Mouse (Mus musculus): Measurements from ENCODE around the gene Lyrm9. TPM values are rescaled to one million over a fixed set of nuclear protein-coding genes. Genes with fewer than 3 reads are reported as not detected.

Gene Lyrm9
- polyA plus RNA-seq (2015; fragmentation: Nextera tagmentation; extraction: Ambion mirVana) = 13.2 and 17.3 TPM in 2 replicates

- no peaks in the 10 kb centered on the region for H3K9me3 ChIP-seq
- ATAC-seq (ENCODE audit: insufficient number of reproducible peaks, low FRiP score, low TSS enrichment, low read depth) = peak; percentile 84
- under 1% methylated on average over 50 of the region's 51 CpGs for WGBS
- H3K27ac ChIP-seq = peak within 1 kb of the TSS; percentile 62
- H3K9ac ChIP-seq = peak within 1 kb of the TSS; percentile 51
- peaks cover 20% of the 10 kb centered on the region for H3K4me1 ChIP-seq
- no peaks in the 10 kb centered on the region for H3K36me3 ChIP-seq
- peak within 1 kb of the TSS; percentile 78 for H3K4me2 ChIP-seq
- H3K27me3 ChIP-seq = peaks cover 6% of the 10 kb centered on the region; the same call in 1 of the 2 replicates
- peak within 1 kb of the TSS; percentile 67 for H3K4me3 ChIP-seq
These were observed at the start of gene Lyrm9 for GRCm38 (mm10) chr11:78826442-78827013. TSS of gene Lyrm9 (plus strand) at chr11:78826584.

- no peak overlapping the region for H3K9ac ChIP-seq
- no peaks in the 10 kb centered on the region for H3K27me3 ChIP-seq
- H3K4me1 ChIP-seq = 0 out of 2 replicates have a peak, but pooled peaks cover 5% of the 10 kb centered on the region
- H3K9me3 ChIP-seq = no peaks in the 10 kb centered on the region
- no peak overlapping the region for H3K27ac ChIP-seq
- H3K4me2 ChIP-seq = no peak overlapping the region
- 63% methylated on average over 10 of the region's 10 CpGs for WGBS
- H3K36me3 ChIP-seq = no peaks in the 10 kb centered on the region
- ATAC-seq (ENCODE audit: insufficient number of reproducible peaks, low FRiP score, low TSS enrichment, low read depth) = no peak
- no peak overlapping the region for H3K4me3 ChIP-seq
These were observed 48.3 kb upstream of the Lyrm9 start for GRCm38 (mm10) chr11:78777851-78778680.

GRCm38 (mm10) chr11:78780002-78780401 is 46.4 kb upstream of the Lyrm9 start:
- Histone ChIP-seq H3K27ac (no peak overlapping the region), H3K36me3 (no peaks in the 10 kb centered on the region), H3K9ac (no peak overlapping the region), H3K4me3 (no peak overlapping the region), H3K9me3 (no peaks in the 10 kb centered on the region), H3K27me3 (no peaks in the 10 kb centered on the region), H3K4me2 (no peak overlapping the region), H3K4me1 (0 out of 2 replicates have a peak, but pooled peaks cover 5% of the 10 kb centered on the region)
- no peak for ATAC-seq (ENCODE audit: insufficient number of reproducible peaks, low FRiP score, low TSS enrichment, low read depth)
- 90% methylated on average over 3 of the region's 3 CpGs for WGBS

GRCm38 (mm10) chr11:78780571-78780970 is 45.8 kb upstream of the Lyrm9 start:
- Histone ChIP-seq H3K4me2 (no peak overlapping the region), H3K27me3 (no peaks in the 10 kb centered on the region), H3K9ac (no peak overlapping the region), H3K4me1 (0 out of 2 replicates have a peak, but pooled peaks cover 5% of the 10 kb centered on the region), H3K27ac (no peak overlapping the region), H3K4me3 (no peak overlapping the region), H3K36me3 (no peaks in the 10 kb centered on the region), H3K9me3 (no peaks in the 10 kb centered on the region)
- WGBS = 58% methylated on average over 3 of the region's 3 CpGs
- ATAC-seq (ENCODE audit: insufficient number of reproducible peaks, low FRiP score, low TSS enrichment, low read depth) = no peak

GRCm38 (mm10) chr11:78782326-78782725 is 44.1 kb upstream of the Lyrm9 start:
- H3K4me2 ChIP-seq = no peak overlapping the region
- H3K9ac ChIP-seq = no peak overlapping the region
- H3K9me3 ChIP-seq = no peaks in the 10 kb centered on the region
- H3K27ac ChIP-seq = no peak overlapping the region
- H3K4me3 ChIP-seq = no peak overlapping the region
- H3K4me1 ChIP-seq = 0 out of 2 replicates have a peak, but pooled peaks cover 3% of the 10 kb centered on the region
- WGBS = 72% methylated on average over 5 of the region's 5 CpGs
- no peaks in the 10 kb centered on the region for H3K36me3 ChIP-seq
- no peak for ATAC-seq (ENCODE audit: insufficient number of reproducible peaks, low FRiP score, low TSS enrichment, low read depth)
- H3K27me3 ChIP-seq = no peaks in the 10 kb centered on the region

- no peaks in the 10 kb centered on the region for H3K27me3 ChIP-seq
- no peak overlapping the region for H3K4me3 ChIP-seq
- H3K4me2 ChIP-seq = no peak overlapping the region
- ATAC-seq (ENCODE audit: insufficient number of reproducible peaks, low FRiP score, low TSS enrichment, low read depth) = no peak
- H3K9me3 ChIP-seq = no peaks in the 10 kb centered on the region
- no peaks in the 10 kb centered on the region for H3K4me1 ChIP-seq
- H3K36me3 ChIP-seq = no peaks in the 10 kb centered on the region
- WGBS = 65% methylated on average over 9 of the region's 9 CpGs
- no peak overlapping the region for H3K27ac ChIP-seq
- no peak overlapping the region for H3K9ac ChIP-seq
These were observed 43.5 kb upstream of the Lyrm9 start for GRCm38 (mm10) chr11:78782791-78783347.

GRCm38 (mm10) chr11:78786013-78786431 is 40.4 kb upstream of the Lyrm9 start:
- no peak overlapping the region for H3K4me2 ChIP-seq
- ATAC-seq (ENCODE audit: insufficient number of reproducible peaks, low FRiP score, low TSS enrichment, low read depth) = no peak
- 48% methylated on average over 7 of the region's 7 CpGs for WGBS
- H3K36me3 ChIP-seq = no peaks in the 10 kb centered on the region
- no peak overlapping the region for H3K27ac ChIP-seq
- no peak overlapping the region for H3K4me3 ChIP-seq
- H3K27me3 ChIP-seq = no peaks in the 10 kb centered on the region
- H3K9me3 ChIP-seq = no peaks in the 10 kb centered on the region
- H3K4me1 ChIP-seq = no peaks in the 10 kb centered on the region
- H3K9ac ChIP-seq = no peak overlapping the region

GRCm38 (mm10) chr11:78789370-78790060 is 36.9 kb upstream of the Lyrm9 start:
- Histone ChIP-seq H3K4me1 (peaks cover 10% of the 10 kb centered on the region), H3K36me3 (no peaks in the 10 kb centered on the region), H3K4me3 (no peak overlapping the region), H3K27me3 (no peaks in the 10 kb centered on the region), H3K9ac (no peak overlapping the region), H3K4me2 (no peak overlapping the region), H3K9me3 (no peaks in the 10 kb centered on the region), H3K27ac (no peak overlapping the region)
- 83% methylated on average over 11 of the region's 11 CpGs for WGBS
- no peak for ATAC-seq (ENCODE audit: insufficient number of reproducible peaks, low FRiP score, low TSS enrichment, low read depth)

- Histone ChIP-seq H3K4me2 (no peak overlapping the region), H3K27ac (no peak overlapping the region), H3K4me3 (no peak overlapping the region), H3K9me3 (no peaks in the 10 kb centered on the region), H3K36me3 (no peaks in the 10 kb centered on the region), H3K27me3 (no peaks in the 10 kb centered on the region), H3K4me1 (peaks cover 10% of the 10 kb centered on the region), H3K9ac (no peak overlapping the region)
- WGBS = 8% methylated on average over 4 of the region's 4 CpGs
- 0 out of 2 replicates have a peak, but pooled peaks have one; percentile 55 for ATAC-seq (ENCODE audit: insufficient number of reproducible peaks, low FRiP score, low TSS enrichment, low read depth)
These were observed 34.8 kb upstream of the Lyrm9 start for GRCm38 (mm10) chr11:78791582-78791981.

- no peaks in the 10 kb centered on the region for H3K27me3 ChIP-seq
- no peak overlapping the region for H3K9ac ChIP-seq
- H3K27ac ChIP-seq = no peak overlapping the region
- no peak overlapping the region for H3K4me2 ChIP-seq
- H3K9me3 ChIP-seq = no peaks in the 10 kb centered on the region
- 61% methylated on average over 5 of the region's 5 CpGs for WGBS
- no peak overlapping the region for H3K4me3 ChIP-seq
- peaks cover 10% of the 10 kb centered on the region for H3K4me1 ChIP-seq
- ATAC-seq (ENCODE audit: insufficient number of reproducible peaks, low FRiP score, low TSS enrichment, low read depth) = no peak
- no peaks in the 10 kb centered on the region for H3K36me3 ChIP-seq
These were observed 34.3 kb upstream of the Lyrm9 start for GRCm38 (mm10) chr11:78792055-78792454.

GRCm38 (mm10) chr11:78792465-78792864 is 33.9 kb upstream of the Lyrm9 start:
- Histone ChIP-seq H3K27me3 (no peaks in the 10 kb centered on the region), H3K9ac (no peak overlapping the region), H3K4me3 (no peak overlapping the region), H3K9me3 (no peaks in the 10 kb centered on the region), H3K36me3 (no peaks in the 10 kb centered on the region), H3K4me2 (peak overlapping the region; percentile 12; the same call in 1 of the 2 replicates), H3K4me1 (peaks cover 10% of the 10 kb centered on the region), H3K27ac (no peak overlapping the region)
- no peak for ATAC-seq (ENCODE audit: insufficient number of reproducible peaks, low FRiP score, low TSS enrichment, low read depth)
- 28% methylated on average over 11 of the region's 11 CpGs for WGBS

Data from limb, embryonic 15.5 days (tissue).